Mouse (Mus musculus) brain, embryonic 14.5 days (tissue): ENCODE measurements around the gene Thada. TPM values are rescaled to one million over a fixed set of nuclear protein-coding genes. Genes with fewer than 3 reads are reported as not detected.

ENCODE experiments used
- DNase-seq: peaks from one replicate; pipeline ENCODE4 v3.0.0-alpha.2; 2011; ENCODE audit warnings: low read depth
- CTCF ChIP-seq: fragments of 200-500 bp; IDR thresholded peaks from 2 replicates; pipeline ENCODE4 v1.5.1; 2012; ENCODE audit warnings: inconsistent platforms, mild to moderate bottlenecking, moderate library complexity, borderline replicate concordance; ENCODE audit not compliant: insufficient read depth, insufficient read length; ENCODE audit errors: extremely low read depth
- POLR2A ChIP-seq: fragments of 200-500 bp; IDR thresholded peaks from 2 replicates; pipeline ENCODE4 v1.6.1; 2012; ENCODE audit warnings: mild to moderate bottlenecking, inconsistent platforms, borderline replicate concordance; ENCODE audit not compliant: poor library complexity, insufficient read depth, insufficient read length, severe bottlenecking; ENCODE audit errors: extremely low read depth
- polyA plus RNA-seq: library from polyadenylated mRNA; depleted of rRNA; stranded (reverse); fragments of >200 nt; gene quantifications from 2 replicates; pipeline ENCODE4 v1.2.3, GENCODE M21; 2012

The Thada gene
- polyA plus RNA-seq, 1 experiment, result 10.2 TPM

DNA sequence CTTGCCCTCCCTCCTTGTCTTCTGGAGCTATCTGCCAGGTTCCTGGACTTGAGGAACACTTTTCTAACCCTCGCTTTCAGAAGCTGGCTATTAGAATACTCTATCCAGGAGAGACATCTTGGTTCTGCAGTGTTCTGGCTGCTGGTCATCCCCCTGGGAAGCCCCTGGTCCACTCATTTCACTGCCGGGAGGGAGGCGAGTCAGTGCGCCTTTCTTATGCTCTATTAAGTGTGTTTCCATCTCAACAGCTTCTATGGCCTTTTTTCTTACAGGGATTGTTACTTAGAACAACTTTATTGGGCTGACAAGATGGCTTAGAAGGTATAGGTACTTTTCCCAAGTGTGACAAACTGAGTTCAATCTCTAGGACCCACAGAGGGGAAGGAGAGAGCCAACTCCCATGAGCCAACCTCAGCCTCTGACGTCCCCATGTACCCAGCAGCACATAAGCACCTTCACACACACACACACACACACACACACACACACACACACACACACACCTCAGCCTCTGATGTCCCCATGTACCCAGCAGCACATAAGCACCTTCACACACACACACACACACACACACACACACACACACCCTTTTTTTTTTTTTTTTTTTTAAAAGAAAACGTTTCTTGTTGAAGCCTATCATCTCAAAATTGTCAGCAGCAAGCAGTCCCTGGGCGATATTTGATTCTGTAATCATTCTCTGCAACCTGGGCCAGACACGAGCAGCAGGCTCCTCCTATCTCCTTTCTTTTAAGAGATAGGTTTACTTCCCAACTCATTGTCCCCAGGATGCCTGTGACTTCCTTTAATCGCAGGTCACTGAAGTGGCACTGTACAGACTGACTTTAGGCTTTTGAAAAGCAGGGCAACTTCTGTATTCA, 113.9 kb downstream of the Thada start:
- TF ChIP-seq POLR2A, result no peak
- no peak for TF ChIP-seq CTCF

DNA sequence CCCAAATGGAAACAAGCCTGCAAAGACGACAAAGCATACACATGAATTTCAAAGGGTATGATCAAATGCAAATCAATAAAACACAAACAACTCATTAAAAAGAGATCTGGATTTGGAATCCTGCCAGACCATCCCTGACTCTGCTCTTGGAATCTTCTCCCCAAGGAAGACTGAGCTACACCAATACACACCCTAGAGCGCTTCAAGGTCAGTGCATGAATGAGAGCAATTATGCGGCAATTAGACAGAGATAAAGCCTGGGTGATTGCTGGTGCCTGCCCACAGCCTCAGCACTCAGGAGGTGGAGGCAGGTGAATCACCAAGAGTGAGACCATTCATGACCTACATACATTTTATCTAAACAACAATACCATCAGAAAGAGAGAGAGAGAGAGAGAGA, 114.7 kb downstream of the Thada start:
- no peak for TF ChIP-seq CTCF
- no peak for TF ChIP-seq POLR2A
- DNase-seq, result peak; percentile 83

More for the DNA sequence above, 113.9 kb downstream of the Thada start:
- no peak for DNase-seq

DNA sequence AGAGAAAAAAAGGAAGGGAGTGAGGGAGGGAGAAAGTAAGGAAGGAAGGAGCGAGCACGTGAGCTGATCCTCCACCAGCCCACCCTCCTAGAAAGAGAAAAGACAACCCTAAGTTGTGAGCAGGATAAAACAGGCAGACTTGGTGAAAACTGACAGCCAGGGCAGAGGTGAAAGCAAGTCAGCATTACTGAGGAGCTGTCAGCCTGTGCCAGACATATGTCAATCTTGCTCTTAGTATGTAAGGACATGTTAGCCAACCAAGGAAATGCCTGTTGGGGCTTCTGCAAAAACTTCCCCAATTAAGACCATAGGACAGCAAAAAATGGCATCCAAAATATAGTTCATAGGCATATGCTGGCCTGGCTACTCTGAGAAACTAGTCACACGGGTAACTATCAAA, 117.1 kb downstream of the Thada start:
- no peak for DNase-seq
- TF ChIP-seq CTCF (no peak), POLR2A (no peak)

DNA sequence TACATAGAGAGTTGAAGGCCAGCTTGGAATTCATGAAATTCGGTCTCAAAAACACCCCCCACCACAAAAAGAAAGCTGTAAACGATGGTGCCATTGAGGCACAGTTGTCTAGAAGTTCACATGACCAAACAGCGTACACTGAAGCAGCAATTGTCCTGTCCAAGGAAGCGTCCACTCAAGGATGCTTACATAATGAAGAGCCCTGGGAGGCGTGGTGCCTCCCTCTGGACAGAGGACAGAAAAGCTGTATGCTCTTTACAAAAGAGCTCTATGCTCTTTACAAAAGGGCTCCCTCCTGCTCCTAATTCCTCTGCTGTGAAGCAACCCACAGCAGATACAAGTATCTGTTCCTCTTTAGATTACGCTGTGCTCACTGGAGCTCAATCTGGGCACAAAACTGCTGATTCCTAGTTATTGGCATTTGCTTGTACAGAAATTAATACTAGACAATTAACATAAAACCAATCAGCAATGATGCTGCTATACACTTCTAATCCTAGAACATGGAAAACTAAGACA, 123.6 kb downstream of the Thada start:
- TF ChIP-seq POLR2A (no peak), CTCF (no peak)
- DNase-seq, result no peak

DNA sequence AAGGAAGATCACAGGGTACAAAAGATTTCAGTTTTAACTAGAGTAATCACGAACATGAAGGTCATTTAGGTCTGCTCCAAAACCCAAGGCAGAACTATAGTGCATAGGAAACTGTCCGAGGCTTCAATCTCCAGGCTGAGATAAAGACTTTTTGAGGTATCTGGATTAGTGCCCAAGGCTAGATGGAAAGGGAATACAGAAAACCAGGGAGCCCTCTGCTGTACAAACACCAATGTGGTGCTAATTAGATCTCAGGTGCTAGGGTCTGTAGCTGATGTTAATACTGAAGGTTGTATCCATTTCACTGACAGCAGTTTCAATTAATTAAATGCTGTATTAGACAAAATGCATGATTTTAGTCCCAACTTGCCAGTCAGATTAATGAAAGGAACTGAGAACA, 124.3 kb downstream of the Thada start:
- TF ChIP-seq CTCF, result no peak
- no peak for TF ChIP-seq POLR2A
- DNase-seq, result peak; percentile 27

DNA sequence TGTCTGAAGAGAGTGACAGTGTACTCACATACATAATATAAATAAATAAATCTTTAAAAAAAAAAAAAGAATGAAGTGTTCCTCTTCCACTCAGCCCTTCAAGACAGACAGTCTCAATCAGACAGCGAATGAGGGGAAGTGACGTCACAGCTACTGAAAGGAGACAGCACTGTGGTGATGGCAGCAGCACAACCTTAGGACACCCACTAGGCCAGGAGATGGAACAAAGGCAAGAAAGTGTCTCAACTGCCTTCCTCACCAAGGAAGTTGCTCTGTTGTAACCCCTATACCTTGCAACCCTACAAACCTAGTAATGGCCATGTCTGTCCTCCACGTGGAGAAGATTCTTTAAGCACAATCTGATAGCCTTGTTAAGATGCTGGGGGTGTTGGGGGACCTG, 125.4 kb downstream of the Thada start:
- no peak for DNase-seq
- TF ChIP-seq POLR2A, result no peak
- no peak for TF ChIP-seq CTCF

DNA sequence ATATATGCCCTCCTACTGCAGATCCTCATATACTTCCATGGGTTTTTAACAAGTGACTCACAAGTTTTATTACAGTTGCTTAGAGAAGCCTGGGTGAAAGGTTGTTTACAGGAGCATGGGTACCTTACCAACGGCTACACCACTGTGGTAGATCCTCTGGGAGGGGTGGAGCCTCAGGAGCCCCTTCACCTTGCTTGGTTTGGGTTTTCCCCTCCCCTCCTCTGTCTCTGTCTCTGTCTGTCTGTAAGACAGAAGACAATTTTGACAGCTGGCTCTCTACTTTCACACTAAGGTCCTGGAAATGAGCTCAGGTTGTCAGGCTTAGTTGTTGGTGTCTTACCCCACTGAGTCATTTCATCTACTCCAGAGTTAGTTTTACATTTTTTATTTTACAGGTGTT, 130.0 kb downstream of the Thada start:
- no peak for DNase-seq
- no peak for TF ChIP-seq CTCF
- TF ChIP-seq POLR2A, result no peak

DNA sequence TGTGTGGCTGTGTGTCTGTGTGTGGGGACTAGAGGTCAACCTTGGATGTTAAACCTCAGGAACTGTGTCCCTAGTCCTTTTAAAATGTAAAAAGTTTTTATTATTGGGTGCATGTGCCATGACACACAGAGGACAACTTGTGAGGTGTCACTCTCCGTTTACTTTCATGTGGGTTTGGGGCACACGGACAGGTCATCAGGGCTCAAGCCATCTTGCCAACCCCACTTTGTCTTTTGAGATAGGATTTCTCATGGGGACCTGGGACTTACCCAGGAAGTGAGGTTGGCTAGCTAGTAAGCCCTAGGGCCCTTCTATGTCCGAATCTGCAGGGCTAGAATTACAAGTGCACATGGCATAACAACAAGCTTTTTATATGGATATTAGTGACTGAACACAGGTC, 130.9 kb downstream of the Thada start:
- TF ChIP-seq CTCF (no peak), POLR2A (no peak)
- no peak for DNase-seq

DNA sequence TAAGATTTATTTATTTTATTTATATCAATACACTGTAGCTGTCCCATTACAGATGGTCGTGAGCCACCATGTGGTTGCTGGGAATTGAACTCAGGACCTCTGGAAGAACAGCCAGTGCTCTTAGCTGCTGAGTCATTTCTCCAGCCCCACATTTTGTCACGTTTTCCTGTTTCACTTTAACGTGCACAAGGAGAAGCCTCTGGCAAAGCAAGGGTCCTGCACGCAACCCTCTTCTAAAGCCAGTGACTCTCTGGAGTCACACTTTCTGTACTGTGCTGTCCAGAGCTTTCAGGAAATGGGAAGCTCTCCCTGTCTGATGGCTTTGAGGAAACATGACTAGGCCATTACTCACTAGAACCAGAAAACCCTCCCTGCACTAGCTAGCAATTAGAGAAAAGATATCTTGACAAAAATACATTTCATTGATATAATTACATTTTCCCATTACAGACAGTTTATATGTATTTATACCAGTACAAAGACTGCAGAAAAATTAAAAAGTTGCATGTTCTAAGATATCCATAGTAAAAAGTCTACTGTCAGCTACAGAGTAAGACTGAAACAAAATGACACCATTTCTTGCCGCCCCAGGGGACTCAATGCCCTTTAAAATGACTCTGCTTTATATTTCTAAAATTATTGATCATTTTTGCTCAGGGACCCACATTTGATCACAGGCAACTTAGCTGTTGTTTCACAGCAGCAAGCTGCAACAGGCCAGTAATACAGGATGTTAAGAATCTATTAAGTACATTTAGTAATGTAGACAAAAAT, 131.6 kb downstream of the Thada start:
- DNase-seq, result no peak
- TF ChIP-seq POLR2A (no peak), CTCF (no peak)

DNA sequence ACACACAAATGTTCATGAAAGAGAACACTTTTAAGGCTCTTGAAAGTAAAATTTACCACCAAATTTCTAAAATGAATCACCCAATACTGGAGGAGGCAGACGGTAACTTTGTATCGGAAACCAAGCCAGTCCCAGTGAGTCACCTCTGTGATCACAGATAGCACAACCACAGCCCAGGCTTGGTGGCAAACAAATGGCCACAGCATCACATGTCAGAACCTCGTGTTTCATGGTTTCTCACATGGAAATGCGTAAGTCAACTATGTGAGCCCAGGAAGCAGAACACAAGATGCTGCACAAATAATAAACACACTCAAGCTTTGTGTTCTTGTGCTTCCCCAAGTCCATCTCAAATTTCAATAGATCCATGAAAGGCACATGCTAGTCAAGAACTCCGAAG, 133.1 kb downstream of the Thada start:
- no peak for DNase-seq
- TF ChIP-seq CTCF, result no peak
- no peak for TF ChIP-seq POLR2A

DNA sequence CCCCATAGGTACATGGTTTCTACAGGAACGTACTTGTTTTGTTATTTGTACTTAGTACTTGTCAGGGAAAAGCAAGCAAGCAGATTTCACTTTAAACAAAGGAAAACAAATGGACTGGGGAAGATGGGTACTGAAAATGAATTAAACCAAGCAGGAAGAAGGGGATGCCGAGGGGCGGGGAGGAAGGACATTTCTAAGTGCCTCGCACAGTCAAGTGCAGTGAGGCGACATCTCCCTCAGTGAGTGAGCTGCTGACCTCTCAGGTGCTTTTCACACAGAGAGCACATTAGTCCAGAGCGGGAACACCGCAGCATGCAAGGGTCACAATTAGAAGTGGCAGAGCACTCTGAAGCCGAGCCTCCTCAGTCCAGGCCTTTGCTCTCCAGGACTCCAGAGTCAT, 135.0 kb downstream of the Thada start:
- TF ChIP-seq CTCF (no peak), POLR2A (no peak)
- no peak for DNase-seq
